Mouse (Mus musculus): ENCODE data around the gene Olfr3. TPM values are rescaled to one million over a fixed set of nuclear protein-coding genes. Genes with fewer than 3 reads are reported as not detected.

The Olfr3 gene
- not detected in 2 replicates for polyA plus RNA-seq (2014; fragmentation: Nextera tagmentation; extraction: Ambion mirVana)

DNA sequence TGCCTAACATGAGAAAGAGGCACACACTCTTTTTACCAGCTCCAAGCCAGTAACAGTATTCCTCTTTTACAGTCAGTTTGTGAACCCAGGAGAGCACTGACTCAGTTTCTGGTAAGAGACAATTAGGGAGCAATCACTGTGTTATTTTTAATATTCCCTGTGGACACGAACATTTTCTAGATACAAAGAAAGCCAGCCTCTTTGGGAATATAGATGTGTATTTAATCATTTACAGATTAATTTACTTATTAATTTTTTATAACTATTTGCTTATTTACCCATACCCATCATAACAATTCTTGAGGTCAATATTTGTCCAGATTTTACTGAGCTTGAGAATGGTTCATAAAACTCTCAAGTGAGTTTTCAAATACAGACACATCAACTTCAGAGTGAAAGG lies at the start of gene Olfr3:
Gene Olfr3 (minus strand): TSS at position 101 of the 400 bp plus-strand sequence.
- no peak within 1 kb of the TSS for H3K4me2 ChIP-seq (replicated peaks; ENCODE audit: low read depth, low read length)
- no peaks in the 10 kb centered on the region for H3K36me3 ChIP-seq (ENCODE audit: control insufficient read depth, insufficient read depth, low read length)
- no peaks in the 10 kb centered on the region for H3K27me3 ChIP-seq (ENCODE audit: control insufficient read depth, insufficient read depth, low read length)
- H3K9ac ChIP-seq (replicated peaks; ENCODE audit: low read depth, low read length): no peak within 1 kb of the TSS
- WGBS: 73% methylated on average over 1 of the region's 1 CpGs
- no peaks in the 10 kb centered on the region for H3K4me1 ChIP-seq (ENCODE audit: control insufficient read depth, insufficient read depth, low read length)
- H3K4me3 ChIP-seq (ENCODE audit: low read depth, low read length): no peak within 1 kb of the TSS
- H3K9me3 ChIP-seq (ENCODE audit: control insufficient read depth, low read depth, low read length): 0 out of 2 replicates have a peak, but pooled peaks cover 4% of the 10 kb centered on the region
- ATAC-seq (ENCODE audit: insufficient number of reproducible peaks, insufficient read depth, low FRiP score, low read depth): no peak
- no peak within 1 kb of the TSS for H3K27ac ChIP-seq (ENCODE audit: low read length)

DNA sequence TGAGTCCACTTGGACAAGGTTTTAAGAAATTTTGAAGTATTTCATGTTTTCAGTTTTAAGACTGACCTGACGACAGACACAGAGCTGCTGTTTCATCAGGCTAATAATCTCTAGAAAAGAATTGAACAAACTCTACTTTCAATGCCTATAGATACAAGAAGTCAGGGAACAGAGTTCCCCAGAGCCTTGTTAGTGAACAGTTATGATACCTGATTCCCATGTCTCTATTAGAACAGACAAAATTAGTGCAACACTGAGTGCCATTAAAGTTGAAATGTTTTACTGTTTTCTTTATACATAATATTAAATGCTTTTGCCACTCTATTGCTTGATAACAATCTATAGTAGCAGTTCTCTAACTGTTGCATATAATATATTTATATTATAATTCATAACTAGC lies 45.7 kb upstream of the Olfr3 start, which contains the start of gene Olfr351:
Gene Olfr351 (minus strand): TSS at position 101 of the 400 bp plus-strand sequence.
- H3K4me3 ChIP-seq (ENCODE audit: low read depth, low read length): no peak within 1 kb of the TSS
- H3K27ac ChIP-seq (ENCODE audit: low read length): no peak within 1 kb of the TSS
- H3K9me3 ChIP-seq (ENCODE audit: control insufficient read depth, low read depth, low read length): no peaks in the 10 kb centered on the region
- no peak within 1 kb of the TSS for H3K4me2 ChIP-seq (replicated peaks; ENCODE audit: low read depth, low read length)
- no peaks in the 10 kb centered on the region for H3K36me3 ChIP-seq (ENCODE audit: control insufficient read depth, insufficient read depth, low read length)
- ATAC-seq (ENCODE audit: insufficient number of reproducible peaks, insufficient read depth, low FRiP score, low read depth): no peak
- H3K4me1 ChIP-seq (ENCODE audit: control insufficient read depth, insufficient read depth, low read length): no peaks in the 10 kb centered on the region
- H3K27me3 ChIP-seq (ENCODE audit: control insufficient read depth, insufficient read depth, low read length): no peaks in the 10 kb centered on the region
- 74% methylated on average over 1 of the region's 1 CpGs for WGBS
- H3K9ac ChIP-seq (replicated peaks; ENCODE audit: low read depth, low read length): no peak within 1 kb of the TSS

DNA sequence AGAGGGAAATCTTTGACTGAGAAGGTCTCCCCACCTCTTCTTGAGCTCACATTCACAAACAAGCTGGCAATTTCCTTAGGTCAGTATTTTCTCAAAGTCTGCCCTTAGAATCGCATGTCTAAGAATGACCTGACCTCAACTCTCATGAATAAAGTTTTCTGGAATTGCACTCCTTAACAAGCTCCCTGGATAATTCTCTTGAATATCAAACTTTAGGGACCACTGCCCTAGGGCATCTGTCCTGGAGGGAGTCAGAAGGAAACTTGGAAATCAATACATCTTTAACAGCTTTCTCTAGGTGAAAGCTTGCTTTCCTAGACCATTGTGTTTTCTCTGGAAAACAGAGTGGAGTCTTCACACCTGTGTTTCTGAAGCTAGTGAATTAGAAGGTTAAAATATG lies 29.2 kb upstream of the Olfr3 start, which contains the start of gene Olfr350:
Gene Olfr350 (plus strand): TSS at position 301 of the 400 bp plus-strand sequence.
- WGBS: 98% methylated on average over 1 of the region's 1 CpGs
- H3K4me3 ChIP-seq (ENCODE audit: low read depth, low read length): no peak within 1 kb of the TSS

DNA sequence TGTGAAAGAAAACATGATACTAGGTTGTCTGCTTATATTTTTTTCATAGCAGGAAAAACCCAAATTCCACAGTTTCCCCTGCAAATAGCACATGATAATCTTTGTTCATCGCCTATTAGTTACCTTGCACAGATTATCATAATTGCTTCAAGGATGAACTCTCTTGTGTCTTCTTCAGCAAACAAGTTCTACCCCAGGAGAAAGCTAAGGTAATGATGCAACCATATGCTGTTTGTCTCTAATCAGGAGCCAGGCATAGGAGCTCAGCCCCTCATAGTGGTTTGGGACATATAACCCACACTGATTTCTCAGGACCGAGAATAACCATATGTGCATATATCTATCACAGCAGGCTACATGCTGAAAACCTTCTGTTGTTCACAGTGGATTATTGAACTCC lies 26.6 kb downstream of the Olfr3 start, which contains the start of gene Olfr50:
Gene Olfr50 (plus strand): TSS at position 301 of the 400 bp plus-strand sequence.
- H3K9ac ChIP-seq (replicated peaks; ENCODE audit: low read depth, low read length): no peak within 1 kb of the TSS
- H3K4me2 ChIP-seq (replicated peaks; ENCODE audit: low read depth, low read length): no peak within 1 kb of the TSS
- H3K36me3 ChIP-seq (ENCODE audit: control insufficient read depth, insufficient read depth, low read length): no peaks in the 10 kb centered on the region
- no peak within 1 kb of the TSS for H3K4me3 ChIP-seq (ENCODE audit: low read depth, low read length)
- no peak for ATAC-seq (ENCODE audit: insufficient number of reproducible peaks, insufficient read depth, low FRiP score, low read depth)
- WGBS: 81% methylated on average over 2 of the region's 2 CpGs
- H3K9me3 ChIP-seq (ENCODE audit: control insufficient read depth, low read depth, low read length): peaks cover 5% of the 10 kb centered on the region; the same call in 1 of the 2 replicates
- no peaks in the 10 kb centered on the region for H3K27me3 ChIP-seq (ENCODE audit: control insufficient read depth, insufficient read depth, low read length)
- H3K27ac ChIP-seq (ENCODE audit: low read length): no peak within 1 kb of the TSS
- H3K4me1 ChIP-seq (ENCODE audit: control insufficient read depth, insufficient read depth, low read length): no peaks in the 10 kb centered on the region

More for the DNA sequence above, 29.2 kb upstream of the Olfr3 start, which contains the start of gene Olfr350:
- Histone ChIP-seq H3K4me2 (replicated peaks; ENCODE audit: low read depth, low read length) (no peak within 1 kb of the TSS), H3K4me1 (ENCODE audit: control insufficient read depth, insufficient read depth, low read length) (no peaks in the 10 kb centered on the region), H3K9me3 (ENCODE audit: control insufficient read depth, low read depth, low read length) (peaks cover 6% of the 10 kb centered on the region; the same call in 1 of the 2 replicates), H3K27me3 (ENCODE audit: control insufficient read depth, insufficient read depth, low read length) (no peaks in the 10 kb centered on the region), H3K36me3 (ENCODE audit: control insufficient read depth, insufficient read depth, low read length) (no peaks in the 10 kb centered on the region), H3K9ac (replicated peaks; ENCODE audit: low read depth, low read length) (no peak within 1 kb of the TSS), H3K27ac (ENCODE audit: low read length) (no peak within 1 kb of the TSS)
- ATAC-seq (ENCODE audit: insufficient number of reproducible peaks, insufficient read depth, low FRiP score, low read depth): no peak

DNA sequence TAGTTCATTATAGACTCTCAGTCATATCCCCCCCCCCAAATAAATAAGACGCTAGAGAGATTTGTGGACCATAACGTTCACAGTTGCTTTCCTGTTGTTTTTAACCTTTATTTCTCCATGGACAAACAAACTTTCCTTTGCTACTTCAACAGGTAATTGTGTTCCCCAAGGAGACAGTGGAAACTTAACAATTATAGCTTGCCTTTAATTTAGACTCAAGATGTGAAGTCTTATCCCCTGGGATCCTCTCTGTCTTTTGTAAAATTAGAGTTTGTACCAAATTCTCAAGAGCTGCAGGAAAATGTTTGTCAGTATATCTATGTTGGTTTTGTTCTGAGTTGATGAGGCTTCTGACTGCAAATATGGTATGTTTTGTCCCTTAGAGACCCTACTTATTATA lies 32.9 kb downstream of the Olfr3 start, which contains the start of gene Olfr348:
Gene Olfr348 (plus strand): TSS at position 301 of the 400 bp plus-strand sequence.
- no peak for ATAC-seq (ENCODE audit: insufficient number of reproducible peaks, insufficient read depth, low FRiP score, low read depth)
- no peak within 1 kb of the TSS for H3K27ac ChIP-seq (ENCODE audit: low read length)
- H3K4me1 ChIP-seq (ENCODE audit: control insufficient read depth, insufficient read depth, low read length): no peaks in the 10 kb centered on the region
- no peaks in the 10 kb centered on the region for H3K36me3 ChIP-seq (ENCODE audit: control insufficient read depth, insufficient read depth, low read length)
- 68% methylated on average over 2 of the region's 2 CpGs for WGBS
- no peak within 1 kb of the TSS for H3K4me3 ChIP-seq (ENCODE audit: low read depth, low read length)
- no peak within 1 kb of the TSS for H3K4me2 ChIP-seq (replicated peaks; ENCODE audit: low read depth, low read length)
- H3K9me3 ChIP-seq (ENCODE audit: control insufficient read depth, low read depth, low read length): peaks cover 5% of the 10 kb centered on the region; the same call in 1 of the 2 replicates
- H3K9ac ChIP-seq (replicated peaks; ENCODE audit: low read depth, low read length): no peak within 1 kb of the TSS
- H3K27me3 ChIP-seq (ENCODE audit: control insufficient read depth, insufficient read depth, low read length): no peaks in the 10 kb centered on the region

Other genes with a start within 250 kb of the Olfr3 start
- not detected in 2 replicates for gene Olfr345, start 177.0 kb downstream of the Olfr3 start, polyA plus RNA-seq (2014; fragmentation: Nextera tagmentation; extraction: Ambion mirVana)
- gene Olfr346, start 131.2 kb downstream of the Olfr3 start, polyA plus RNA-seq (2014; fragmentation: Nextera tagmentation; extraction: Ambion mirVana): not detected in 2 replicates
- gene Olfr347, start 85.1 kb downstream of the Olfr3 start, polyA plus RNA-seq (2014; fragmentation: Nextera tagmentation; extraction: Ambion mirVana): not detected in 2 replicates
- not detected in 2 replicates for gene Olfr348, start 32.8 kb downstream of the Olfr3 start, polyA plus RNA-seq (2014; fragmentation: Nextera tagmentation; extraction: Ambion mirVana)
- gene Olfr50, start 26.5 kb downstream of the Olfr3 start, polyA plus RNA-seq (2014; fragmentation: Nextera tagmentation; extraction: Ambion mirVana): not detected in 2 replicates
- not detected in 2 replicates for gene Olfr350, start 29.3 kb upstream of the Olfr3 start, polyA plus RNA-seq (2014; fragmentation: Nextera tagmentation; extraction: Ambion mirVana)
- not detected in 2 replicates for gene Olfr351, start 45.6 kb upstream of the Olfr3 start, polyA plus RNA-seq (2014; fragmentation: Nextera tagmentation; extraction: Ambion mirVana)
- not detected in 2 replicates for gene Olfr352, start 51.4 kb upstream of the Olfr3 start, polyA plus RNA-seq (2014; fragmentation: Nextera tagmentation; extraction: Ambion mirVana)
- gene Olfr353, start 75.9 kb upstream of the Olfr3 start, polyA plus RNA-seq (2014; fragmentation: Nextera tagmentation; extraction: Ambion mirVana): not detected in 2 replicates
- gene Olfr354, start 88.6 kb upstream of the Olfr3 start, polyA plus RNA-seq (2014; fragmentation: Nextera tagmentation; extraction: Ambion mirVana): not detected in 2 replicates
- gene Olfr355, start 111.9 kb upstream of the Olfr3 start, polyA plus RNA-seq (2014; fragmentation: Nextera tagmentation; extraction: Ambion mirVana): not detected in 2 replicates
- not detected in 2 replicates for gene Olfr356, start 120.1 kb upstream of the Olfr3 start, polyA plus RNA-seq (2014; fragmentation: Nextera tagmentation; extraction: Ambion mirVana)
- not detected in 2 replicates for gene Olfr357, start 176.8 kb upstream of the Olfr3 start, polyA plus RNA-seq (2014; fragmentation: Nextera tagmentation; extraction: Ambion mirVana)
- not detected in 2 replicates for gene Olfr358, start 192.3 kb upstream of the Olfr3 start, polyA plus RNA-seq (2014; fragmentation: Nextera tagmentation; extraction: Ambion mirVana)
- gene Olfr360, start 248.7 kb upstream of the Olfr3 start, polyA plus RNA-seq (2014; fragmentation: Nextera tagmentation; extraction: Ambion mirVana): not detected in 2 replicates

All from stomach, embryonic 14.5 days (tissue).